Mouse (Mus musculus) forebrain, embryonic 15.5 days (tissue): ENCODE results near the gene Slc44a1. TPM values are rescaled to one million over a fixed set of nuclear protein-coding genes. Genes with fewer than 3 reads are reported as not detected.
A peak's percentile ranks its signal among the peaks of the same experiment; 100 is the strongest.

Source experiments
- ATAC-seq: fragments of 200-750 bp; cut with Nextera tagmentation; replicated peaks from 2 replicates; pipeline ENCODE4 v1.8.0; 2017; ENCODE audit warnings: mild to moderate bottlenecking, moderate TSS enrichment, moderate library complexity
- H3K27ac ChIP-seq: fragments of 300-500 bp; sonication (generic); replicated peaks from 2 replicates; pipeline ENCODE4 v1.5.1; 2015; ENCODE audit warnings: mild to moderate bottlenecking, inconsistent platforms
- H3K27me3 ChIP-seq: fragments of 300-500 bp; sonication (generic); 2 replicates; pipeline ENCODE4 v1.6.1; 2015; ENCODE audit warnings: inconsistent platforms
- H3K36me3 ChIP-seq: fragments of 300-500 bp; sonication (generic); 2 replicates; pipeline ENCODE4 v1.6.1; 2015; ENCODE audit warnings: mild to moderate bottlenecking, inconsistent platforms
- H3K4me1 ChIP-seq: fragments of 300-500 bp; sonication (generic); 2 replicates; pipeline ENCODE4 v1.6.1; 2015; ENCODE audit warnings: inconsistent platforms
- H3K4me2 ChIP-seq: fragments of 300-500 bp; sonication (generic); replicated peaks from 2 replicates; pipeline ENCODE4 v1.6.1; 2015; ENCODE audit warnings: mild to moderate bottlenecking, inconsistent platforms
- H3K4me3 ChIP-seq: fragments of 300-500 bp; sonication (generic); 2 replicates; pipeline ENCODE4 v1.5.1; 2015; ENCODE audit warnings: mild to moderate bottlenecking, inconsistent platforms
- H3K9ac ChIP-seq: fragments of 300-500 bp; sonication (generic); replicated peaks from 2 replicates; pipeline ENCODE4 v1.6.1; 2015; ENCODE audit warnings: mild to moderate bottlenecking, inconsistent platforms
- H3K9me3 ChIP-seq: fragments of 300-500 bp; sonication (generic); 2 replicates; pipeline ENCODE4 v1.6.1; 2016; ENCODE audit warnings: inconsistent platforms
- WGBS: fragments of 180-500 bp; shearing (Covaris S2); methylation state at CpG from one replicate; pipeline ENCODE4 v1.1.7; 2015; ENCODE audit warnings: mixed read lengths; 5-methylcytosine and 5-hydroxymethylcytosine counted together
- polyA plus RNA-seq: library from polyadenylated mRNA; unstranded; fragments of >200 nt; fragmentation: Nextera tagmentation; extraction: Ambion mirVana; gene quantifications from 2 replicates; pipeline ENCODE4 v1.2.1, GENCODE M21; 2015

Slc44a1 gene
- polyA plus RNA-seq, 1 experiment from 2014 or later, result 15.8 TPM

GRCm38 (mm10) chr4:53595246-53596062, 155.2 kb downstream of the Slc44a1 start:
- Histone ChIP-seq H3K27ac (no peak overlapping the region), H3K27me3 (no peaks in the 10 kb centered on the region), H3K4me2 (no peak overlapping the region), H3K9ac (no peak overlapping the region), H3K36me3 (no peaks in the 10 kb centered on the region), H3K4me3 (no peak overlapping the region), H3K4me1 (peaks cover 7% of the 10 kb centered on the region; the same call in 1 of the 2 replicates), H3K9me3 (no peaks in the 10 kb centered on the region)
- WGBS, result 71% methylated on average over 12 of the region's 12 CpGs
- ATAC-seq, result 0 out of 2 replicates have a peak, but pooled peaks have one; percentile 38

GRCm38 (mm10) chr4:53596063-53596895, 156.1 kb downstream of the Slc44a1 start:
- no peaks in the 10 kb centered on the region for H3K9me3 ChIP-seq

GRCm38 (mm10) chr4:53600462-53600861, 160.2 kb downstream of the Slc44a1 start:
- H3K36me3 ChIP-seq, result no peaks in the 10 kb centered on the region
- no peak for ATAC-seq
- peaks cover 7% of the 10 kb centered on the region; the same call in 1 of the 2 replicates for H3K4me1 ChIP-seq
- H3K27me3 ChIP-seq, result no peaks in the 10 kb centered on the region
- H3K4me3 ChIP-seq, result no peak overlapping the region
- H3K9ac ChIP-seq, result no peak overlapping the region
- 37% methylated on average over 6 of the region's 6 CpGs for WGBS
- H3K4me2 ChIP-seq, result no peak overlapping the region
- H3K9me3 ChIP-seq, result no peaks in the 10 kb centered on the region
- no peak overlapping the region for H3K27ac ChIP-seq

More at GRCm38 (mm10) chr4:53596063-53596895, 156.1 kb downstream of the Slc44a1 start:
- WGBS, result 37% methylated on average over 15 of the region's 15 CpGs
- H3K27me3 ChIP-seq, result no peaks in the 10 kb centered on the region
- no peak overlapping the region for H3K9ac ChIP-seq
- peaks cover 7% of the 10 kb centered on the region; the same call in 1 of the 2 replicates for H3K4me1 ChIP-seq
- H3K4me2 ChIP-seq, result no peak overlapping the region
- no peak overlapping the region for H3K27ac ChIP-seq
- ATAC-seq, result no peak
- no peak overlapping the region for H3K4me3 ChIP-seq
- no peaks in the 10 kb centered on the region for H3K36me3 ChIP-seq

GRCm38 (mm10) chr4:53614576-53615225, 174.5 kb downstream of the Slc44a1 start:
- WGBS, result 89% methylated on average over 5 of the region's 5 CpGs
- Histone ChIP-seq H3K4me1 (no peaks in the 10 kb centered on the region), H3K27me3 (no peaks in the 10 kb centered on the region), H3K36me3 (no peaks in the 10 kb centered on the region), H3K4me2 (no peak overlapping the region), H3K27ac (no peak overlapping the region), H3K9ac (no peak overlapping the region), H3K9me3 (no peaks in the 10 kb centered on the region), H3K4me3 (no peak overlapping the region)
- no peak for ATAC-seq

DNA sequence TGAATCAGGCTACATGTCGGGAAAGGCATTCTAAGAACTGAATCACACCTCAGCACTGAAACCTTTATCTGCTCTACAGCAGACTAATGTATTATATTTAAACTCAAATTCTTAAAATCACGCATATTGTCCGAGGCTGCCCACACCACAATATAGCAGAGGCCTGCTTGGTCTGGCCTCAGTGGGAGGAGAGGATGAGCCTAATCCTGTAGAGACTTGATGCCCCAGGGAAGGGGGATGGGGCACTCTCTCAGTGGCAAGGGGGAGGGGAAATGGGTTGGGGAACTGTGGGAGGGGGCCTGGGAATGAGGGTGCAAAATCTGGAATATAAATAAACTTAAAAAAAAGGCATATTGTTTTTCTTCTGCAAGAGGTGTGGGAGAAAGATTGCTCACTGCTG, 177.8 kb downstream of the Slc44a1 start:
- no peak for ATAC-seq
- Histone ChIP-seq H3K9me3 (no peaks in the 10 kb centered on the region), H3K27me3 (no peaks in the 10 kb centered on the region), H3K36me3 (no peaks in the 10 kb centered on the region), H3K27ac (no peak overlapping the region), H3K4me3 (no peak overlapping the region), H3K9ac (no peak overlapping the region), H3K4me1 (no peaks in the 10 kb centered on the region), H3K4me2 (no peak overlapping the region)
- WGBS, result 28% methylated on average over 3 of the region's 3 CpGs

DNA sequence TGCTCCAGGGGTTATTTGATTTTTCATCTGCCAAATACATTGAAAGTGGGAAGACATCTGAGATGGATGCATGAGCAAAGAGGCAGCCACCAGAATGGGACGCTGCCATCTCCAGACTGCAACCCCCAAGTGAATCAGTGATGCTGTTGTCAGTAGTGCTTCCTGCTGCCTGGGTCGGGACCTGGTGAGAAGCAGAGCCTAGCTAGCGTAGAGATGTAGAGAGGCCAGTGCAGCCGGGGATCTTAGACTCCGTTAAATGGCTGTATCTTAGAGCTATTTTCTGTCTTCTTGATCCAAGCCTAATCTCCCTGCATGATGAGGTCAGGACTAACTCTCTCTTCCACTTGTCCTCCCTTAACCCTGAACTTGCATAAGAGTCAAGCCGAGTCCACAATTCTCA, 179.9 kb downstream of the Slc44a1 start:
- WGBS, result 85% methylated on average over 6 of the region's 6 CpGs
- ATAC-seq, result no peak
- no peaks in the 10 kb centered on the region for H3K27me3 ChIP-seq
- H3K4me1 ChIP-seq, result peaks cover 9% of the 10 kb centered on the region
- H3K4me3 ChIP-seq, result no peak overlapping the region
- H3K36me3 ChIP-seq, result no peaks in the 10 kb centered on the region
- H3K9ac ChIP-seq, result no peak overlapping the region
- no peak overlapping the region for H3K27ac ChIP-seq
- no peaks in the 10 kb centered on the region for H3K9me3 ChIP-seq
- H3K4me2 ChIP-seq, result no peak overlapping the region

DNA sequence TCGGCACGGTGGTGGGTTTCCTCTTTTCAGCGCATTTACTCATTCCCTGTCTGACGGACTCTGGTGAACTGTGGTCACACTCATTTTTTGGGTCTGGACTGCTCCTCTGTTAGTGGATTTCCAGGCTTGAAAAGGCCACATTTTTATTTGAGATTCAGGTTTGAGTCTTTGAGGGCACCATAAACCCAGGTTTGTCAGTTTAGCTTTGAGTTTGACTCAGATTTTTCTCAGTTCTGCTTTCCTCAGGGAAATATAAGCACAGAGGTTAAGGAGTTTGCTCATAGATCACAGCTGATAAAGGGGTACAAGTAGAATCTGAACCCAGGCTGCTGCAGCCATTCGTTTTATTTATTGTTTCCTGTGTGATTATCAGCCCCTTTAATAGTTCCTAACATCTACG, 180.9 kb downstream of the Slc44a1 start:
- no peaks in the 10 kb centered on the region for H3K27me3 ChIP-seq
- H3K9me3 ChIP-seq, result no peaks in the 10 kb centered on the region
- no peak overlapping the region for H3K9ac ChIP-seq
- no peak for ATAC-seq
- no peaks in the 10 kb centered on the region for H3K36me3 ChIP-seq
- WGBS, result 82% methylated on average over 6 of the region's 6 CpGs
- H3K4me2 ChIP-seq, result no peak overlapping the region
- no peak overlapping the region for H3K27ac ChIP-seq
- no peak overlapping the region for H3K4me3 ChIP-seq
- peaks cover 14% of the 10 kb centered on the region for H3K4me1 ChIP-seq

- Histone ChIP-seq H3K36me3 (no peaks in the 10 kb centered on the region), H3K4me1 (peaks cover 14% of the 10 kb centered on the region), H3K4me3 (no peak overlapping the region), H3K9me3 (no peaks in the 10 kb centered on the region), H3K4me2 (no peak overlapping the region), H3K9ac (no peak overlapping the region), H3K27ac (no peak overlapping the region), H3K27me3 (no peaks in the 10 kb centered on the region)
- 86% methylated on average over 5 of the region's 5 CpGs for WGBS
- ATAC-seq, result no peak
Measured at GRCm38 (mm10) chr4:53621490-53621889, 181.3 kb downstream of the Slc44a1 start.

GRCm38 (mm10) chr4:53623711-53624110, 183.5 kb downstream of the Slc44a1 start:
- no peak overlapping the region for H3K9ac ChIP-seq
- H3K4me3 ChIP-seq, result no peak overlapping the region
- 76% methylated on average over 1 of the region's 1 CpGs for WGBS
- H3K27ac ChIP-seq, result peak overlapping the region; percentile 50; the same call in 1 of the 2 replicates
- no peaks in the 10 kb centered on the region for H3K9me3 ChIP-seq
- H3K27me3 ChIP-seq, result no peaks in the 10 kb centered on the region
- ATAC-seq, result peak; percentile 82
- H3K36me3 ChIP-seq, result no peaks in the 10 kb centered on the region
- H3K4me2 ChIP-seq, result no peak overlapping the region
- peaks cover 14% of the 10 kb centered on the region for H3K4me1 ChIP-seq

- Histone ChIP-seq H3K4me3 (no peak overlapping the region), H3K4me2 (no peak overlapping the region), H3K9ac (no peak overlapping the region), H3K27me3 (no peaks in the 10 kb centered on the region), H3K36me3 (no peaks in the 10 kb centered on the region), H3K9me3 (no peaks in the 10 kb centered on the region), H3K27ac (peak overlapping the region; percentile 59), H3K4me1 (peaks cover 14% of the 10 kb centered on the region)
- ATAC-seq, result peak; percentile 53
- WGBS, result 18% methylated on average over 4 of the region's 4 CpGs
Measured at GRCm38 (mm10) chr4:53624816-53625215, 184.6 kb downstream of the Slc44a1 start.

- no peak for ATAC-seq
- no peaks in the 10 kb centered on the region for H3K27me3 ChIP-seq
- H3K9ac ChIP-seq, result no peak overlapping the region
- H3K27ac ChIP-seq, result peak overlapping the region; percentile 59
- no peak overlapping the region for H3K4me2 ChIP-seq
- no peak overlapping the region for H3K4me3 ChIP-seq
- H3K4me1 ChIP-seq, result peaks cover 16% of the 10 kb centered on the region
- H3K9me3 ChIP-seq, result no peaks in the 10 kb centered on the region
- H3K36me3 ChIP-seq, result no peaks in the 10 kb centered on the region
- WGBS, result 65% methylated on average over 3 of the region's 3 CpGs
Measured at GRCm38 (mm10) chr4:53625263-53625662, 185.1 kb downstream of the Slc44a1 start.

- Histone ChIP-seq H3K4me1 (peaks cover 41% of the 10 kb centered on the region), H3K9me3 (no peaks in the 10 kb centered on the region), H3K4me3 (no peak overlapping the region), H3K36me3 (no peaks in the 10 kb centered on the region), H3K4me2 (no peak overlapping the region), H3K9ac (no peak overlapping the region), H3K27ac (no peak overlapping the region), H3K27me3 (no peaks in the 10 kb centered on the region)
- ATAC-seq, result no peak
- 74% methylated on average over 4 of the region's 4 CpGs for WGBS
Measured at GRCm38 (mm10) chr4:53628924-53629323, 188.7 kb downstream of the Slc44a1 start.
